Mouse (Mus musculus) liver, embryonic 16.5 days (tissue): ENCODE data around the gene Copg1. TPM values are rescaled to one million over a fixed set of nuclear protein-coding genes. Genes with fewer than 3 reads are reported as not detected.

ENCODE experiments used
- ATAC-seq: fragments of 200-750 bp; cut with Nextera tagmentation; 2 replicates; pipeline ENCODE4 v1.8.0; 2017; ENCODE audit warnings: low read depth, mild to moderate bottlenecking, moderate number of reproducible peaks, moderate library complexity
- H3K27ac ChIP-seq: fragments of 300-500 bp; sonication (generic); 2 replicates; pipeline ENCODE4 v1.5.1; 2014; ENCODE audit warnings: mild to moderate bottlenecking, low read length
- H3K27me3 ChIP-seq: fragments of 300-500 bp; sonication (generic); 2 replicates; pipeline ENCODE4 v1.6.1; 2014; ENCODE audit warnings: low read depth, low read length, mixed read lengths; ENCODE audit not compliant: control insufficient read depth, insufficient read depth
- H3K36me3 ChIP-seq: fragments of 300-500 bp; sonication (generic); 2 replicates; pipeline ENCODE4 v1.6.1; 2014; ENCODE audit warnings: mild to moderate bottlenecking; ENCODE audit not compliant: control insufficient read depth, insufficient read depth
- H3K4me1 ChIP-seq: fragments of 300-500 bp; sonication (generic); 2 replicates; pipeline ENCODE4 v1.6.1; 2014; ENCODE audit warnings: low read depth, low read length, mixed read lengths; ENCODE audit not compliant: control insufficient read depth
- H3K4me2 ChIP-seq: fragments of 300-500 bp; sonication (generic); 2 replicates; pipeline ENCODE4 v1.6.1; 2014; ENCODE audit warnings: low read depth, low read length, mixed read lengths
- H3K4me3 ChIP-seq: fragments of 300-500 bp; sonication (generic); 2 replicates; pipeline ENCODE4 v1.5.1; 2014; ENCODE audit warnings: low read depth, mild to moderate bottlenecking, low read length
- H3K9ac ChIP-seq: fragments of 300-500 bp; sonication (generic); 2 replicates; pipeline ENCODE4 v1.6.1; 2014; ENCODE audit warnings: low read depth, low read length
- H3K9me3 ChIP-seq: fragments of 300-500 bp; sonication (generic); replicated peaks from 2 replicates; pipeline ENCODE4 v1.6.1; 2016; ENCODE audit warnings: low read length; ENCODE audit not compliant: control insufficient read depth
- WGBS: fragments of 180-500 bp; shearing (Covaris S2); extraction: QIAGEN DNeasy Blood & Tissue Kit; methylation state at CpG from one replicate; pipeline ENCODE4 v1.1.7; 2014; ENCODE audit not compliant: insufficient replicate concordance; 5-methylcytosine and 5-hydroxymethylcytosine counted together
- polyA plus RNA-seq: library from polyadenylated mRNA; unstranded; fragments of >200 nt; fragmentation: Nextera tagmentation; extraction: Ambion mirVana; gene quantifications from 2 replicates; pipeline ENCODE4 v1.2.1, GENCODE M21; 2015

The Copg1 gene
- polyA plus RNA-seq, 1 experiment from 2014 or later = 59.3 TPM

DNA sequence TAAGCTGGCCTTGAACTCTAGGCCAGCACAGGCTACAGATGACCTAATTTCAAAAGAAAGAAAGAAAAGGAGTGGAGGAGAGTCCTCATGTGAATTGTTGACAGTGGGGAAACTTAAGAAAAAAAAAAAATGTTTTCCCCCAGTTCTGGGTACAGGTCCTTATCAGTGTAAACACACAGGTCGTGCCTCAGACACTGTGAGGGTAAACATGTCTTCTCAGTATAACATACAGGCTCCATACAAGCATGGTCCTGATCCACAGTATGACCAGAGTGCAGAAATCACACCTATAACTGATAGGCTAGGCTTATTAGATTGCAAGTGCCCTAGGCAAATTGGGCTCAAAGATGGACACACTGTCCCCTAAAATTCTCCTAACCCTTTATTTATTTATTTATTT, 17.2 kb upstream of the Copg1 start:
- H3K4me1 ChIP-seq = peaks cover 38% of the 10 kb centered on the region
- no peak overlapping the region for H3K4me3 ChIP-seq
- no peak overlapping the region for H3K9ac ChIP-seq
- ATAC-seq = peak; percentile 72
- H3K27ac ChIP-seq = no peak overlapping the region
- no peaks in the 10 kb centered on the region for H3K9me3 ChIP-seq
- no peaks in the 10 kb centered on the region for H3K27me3 ChIP-seq
- WGBS = 8% methylated on average over 1 of the region's 1 CpGs
- H3K36me3 ChIP-seq = no peaks in the 10 kb centered on the region
- H3K4me2 ChIP-seq = no peak overlapping the region

DNA sequence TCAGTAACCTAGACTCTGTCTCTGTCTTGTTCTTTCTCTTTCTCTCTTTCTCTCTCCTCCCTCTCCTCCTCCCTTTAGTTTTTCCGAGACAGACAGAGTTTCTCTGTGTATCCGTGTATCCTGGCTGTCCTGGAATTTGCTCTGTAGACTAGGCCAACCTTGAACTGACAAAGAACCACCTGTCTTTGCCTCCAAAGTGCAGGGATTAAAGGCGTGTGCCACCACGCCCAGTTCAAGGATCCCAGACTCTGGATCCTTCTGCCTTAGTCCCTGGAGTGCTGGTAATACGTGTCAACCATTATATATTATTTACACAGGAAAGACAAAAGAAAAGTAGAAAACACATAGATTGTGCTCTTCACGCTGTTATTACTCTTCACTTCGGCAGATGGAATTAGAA, 16.4 kb upstream of the Copg1 start:
- Histone ChIP-seq H3K4me2 (no peak overlapping the region), H3K4me1 (peaks cover 40% of the 10 kb centered on the region), H3K9ac (no peak overlapping the region), H3K36me3 (no peaks in the 10 kb centered on the region), H3K9me3 (no peaks in the 10 kb centered on the region), H3K4me3 (no peak overlapping the region), H3K27me3 (no peaks in the 10 kb centered on the region), H3K27ac (no peak overlapping the region)
- 72% methylated on average over 7 of the region's 7 CpGs for WGBS
- ATAC-seq = no peak

GRCm38 (mm10) chr6:87873104-87873503, 14.5 kb upstream of the Copg1 start:
- H3K27ac ChIP-seq = peak overlapping the region; percentile 4; the same call in 1 of the 2 replicates

GRCm38 (mm10) chr6:87873963-87874362, 13.7 kb upstream of the Copg1 start:
- H3K36me3 ChIP-seq = no peaks in the 10 kb centered on the region
- 61% methylated on average over 2 of the region's 2 CpGs for WGBS
- no peaks in the 10 kb centered on the region for H3K27me3 ChIP-seq
- no peak overlapping the region for H3K27ac ChIP-seq
- peaks cover 20% of the 10 kb centered on the region for H3K4me1 ChIP-seq
- H3K4me3 ChIP-seq = no peak overlapping the region
- no peaks in the 10 kb centered on the region for H3K9me3 ChIP-seq
- no peak overlapping the region for H3K9ac ChIP-seq
- ATAC-seq = no peak
- H3K4me2 ChIP-seq = no peak overlapping the region

More at GRCm38 (mm10) chr6:87873104-87873503, 14.5 kb upstream of the Copg1 start:
- Histone ChIP-seq H3K27me3 (no peaks in the 10 kb centered on the region), H3K9me3 (no peaks in the 10 kb centered on the region), H3K36me3 (no peaks in the 10 kb centered on the region), H3K4me3 (no peak overlapping the region), H3K4me2 (no peak overlapping the region), H3K4me1 (peaks cover 28% of the 10 kb centered on the region), H3K9ac (no peak overlapping the region)
- peak; percentile 68 for ATAC-seq
- 32% methylated on average over 1 of the region's 1 CpGs for WGBS

DNA sequence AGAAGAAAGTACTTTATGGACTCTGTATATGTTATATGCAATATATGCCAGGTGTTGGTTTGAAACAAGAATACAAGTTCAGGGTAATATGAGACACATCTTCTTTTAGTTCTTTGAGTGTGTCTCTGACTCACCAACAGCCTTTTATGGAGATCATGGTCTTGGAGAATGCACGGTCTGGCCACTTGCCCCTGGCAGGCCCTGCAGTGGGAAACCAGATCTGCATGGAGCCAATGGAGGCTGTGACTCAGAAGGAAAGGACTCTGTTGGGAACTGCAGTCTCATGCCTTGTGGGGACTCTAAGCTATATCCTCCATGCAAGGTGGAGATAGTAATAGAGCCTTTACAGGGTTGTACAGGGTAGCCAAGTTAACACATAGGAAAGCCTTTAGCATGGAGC, 12.5 kb upstream of the Copg1 start:
- no peak overlapping the region for H3K4me3 ChIP-seq
- H3K9ac ChIP-seq = no peak overlapping the region
- WGBS = 66% methylated on average over 1 of the region's 1 CpGs
- peaks cover 16% of the 10 kb centered on the region for H3K4me1 ChIP-seq
- H3K27ac ChIP-seq = no peak overlapping the region
- no peaks in the 10 kb centered on the region for H3K36me3 ChIP-seq
- no peak overlapping the region for H3K4me2 ChIP-seq
- ATAC-seq = no peak
- no peaks in the 10 kb centered on the region for H3K9me3 ChIP-seq
- no peaks in the 10 kb centered on the region for H3K27me3 ChIP-seq

DNA sequence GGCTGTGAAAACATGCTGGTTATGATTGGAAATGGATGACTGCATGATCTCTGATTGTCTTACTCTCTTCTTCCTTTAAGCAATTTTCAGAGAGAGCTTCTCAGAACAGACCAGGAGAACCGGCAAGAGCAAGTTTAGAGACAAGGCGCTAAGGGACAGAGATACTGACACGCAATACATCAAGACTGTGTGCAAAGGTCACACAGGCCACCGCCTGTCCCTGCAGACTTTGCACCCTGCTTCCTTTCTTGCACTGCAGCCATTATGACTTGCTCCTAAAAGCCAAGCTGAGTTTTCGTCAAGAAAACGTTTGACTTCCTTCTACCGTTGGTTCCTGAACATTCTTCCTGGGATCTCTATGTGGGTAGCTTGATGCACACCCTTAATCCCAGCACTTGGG, 12.1 kb upstream of the Copg1 start:
- Histone ChIP-seq H3K4me2 (no peak overlapping the region), H3K27me3 (no peaks in the 10 kb centered on the region), H3K27ac (no peak overlapping the region), H3K4me1 (peaks cover 12% of the 10 kb centered on the region), H3K4me3 (no peak overlapping the region), H3K9ac (no peak overlapping the region), H3K36me3 (no peaks in the 10 kb centered on the region), H3K9me3 (no peaks in the 10 kb centered on the region)
- no peak for ATAC-seq
- 58% methylated on average over 7 of the region's 7 CpGs for WGBS

GRCm38 (mm10) chr6:87876068-87876643, 11.5 kb upstream of the Copg1 start:
- Histone ChIP-seq H3K4me2 (0 out of 2 replicates have a peak overlapping the region, but pooled peaks have one; percentile 25), H3K9me3 (no peaks in the 10 kb centered on the region), H3K27ac (peak overlapping the region; percentile 28; the same call in 1 of the 2 replicates), H3K9ac (no peak overlapping the region), H3K4me1 (peaks cover 11% of the 10 kb centered on the region), H3K36me3 (no peaks in the 10 kb centered on the region), H3K4me3 (no peak overlapping the region), H3K27me3 (no peaks in the 10 kb centered on the region)
- ATAC-seq = peak; percentile 25; the same call in 1 of the 2 replicates
- 32% methylated on average over 13 of the region's 13 CpGs for WGBS

DNA sequence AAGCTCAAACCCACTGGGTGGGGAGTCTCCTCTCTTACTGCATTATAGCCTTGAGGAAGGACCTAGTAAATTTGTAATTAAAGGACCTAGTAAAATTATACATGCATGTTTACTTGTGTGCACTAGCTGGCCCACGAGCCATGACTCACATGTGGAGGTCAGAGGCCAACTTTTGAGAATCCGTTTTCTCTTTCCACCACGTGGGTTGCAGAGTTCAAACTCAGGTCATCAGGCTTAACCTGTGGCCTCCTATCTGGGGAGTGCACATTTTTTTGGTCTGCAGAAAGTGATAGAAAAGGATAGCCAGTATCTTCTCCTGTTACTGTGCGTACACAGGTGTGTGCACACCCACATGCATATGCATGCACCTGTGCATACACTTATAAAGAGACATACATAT, 8.6 kb upstream of the Copg1 start:
- H3K36me3 ChIP-seq = no peaks in the 10 kb centered on the region
- no peak overlapping the region for H3K4me3 ChIP-seq
- no peak overlapping the region for H3K27ac ChIP-seq
- 26% methylated on average over 4 of the region's 4 CpGs for WGBS
- H3K9me3 ChIP-seq = no peaks in the 10 kb centered on the region
- no peaks in the 10 kb centered on the region for H3K27me3 ChIP-seq
- ATAC-seq = peak; percentile 28; the same call in 1 of the 2 replicates
- H3K4me1 ChIP-seq = peaks cover 11% of the 10 kb centered on the region
- no peak overlapping the region for H3K4me2 ChIP-seq
- no peak overlapping the region for H3K9ac ChIP-seq

GRCm38 (mm10) chr6:87879628-87880027, 8.0 kb upstream of the Copg1 start:
- ATAC-seq = no peak
- Histone ChIP-seq H3K4me1 (peaks cover 11% of the 10 kb centered on the region), H3K4me3 (no peak overlapping the region), H3K27me3 (no peaks in the 10 kb centered on the region), H3K36me3 (no peaks in the 10 kb centered on the region), H3K4me2 (no peak overlapping the region), H3K9me3 (no peaks in the 10 kb centered on the region), H3K9ac (no peak overlapping the region), H3K27ac (no peak overlapping the region)
- 49% methylated on average over 3 of the region's 3 CpGs for WGBS
